Mouse (Mus musculus) left cerebral cortex, postnatal 10 days (tissue): ENCODE data around the gene Pum2. TPM values are rescaled to one million over a fixed set of nuclear protein-coding genes. Genes with fewer than 3 reads are reported as not detected.
"Not testable (repeated sequence)": the region's sequence is repeated elsewhere in the genome, so short reads cannot be mapped to it uniquely, and the experiment has no call there.

ENCODE experiments used
- DNase-seq, 2 experiments: peaks; one replicate each; pipeline ENCODE4 v3.0.0; 2021 to 2022; ENCODE audit warnings: low spot score in 2 of 2, mixed read lengths in 1 of 2; ENCODE audit errors: extremely low spot score in 1 of 2
- intact Hi-C: fragments of 180-260 bp; cut with DNase I; formaldehyde crosslinking; loops from one replicate; pipeline ENCODE4 v1.15.1; 2025
- total RNA-seq, 2 experiments: library from RNA; stranded (reverse); gene quantifications; 2 replicates each; pipeline ENCODE4 v1.2.3; 2021

The Pum2 gene
- total RNA-seq, 2 experiments from 2014 or later = 149 to 193 TPM

DNA sequence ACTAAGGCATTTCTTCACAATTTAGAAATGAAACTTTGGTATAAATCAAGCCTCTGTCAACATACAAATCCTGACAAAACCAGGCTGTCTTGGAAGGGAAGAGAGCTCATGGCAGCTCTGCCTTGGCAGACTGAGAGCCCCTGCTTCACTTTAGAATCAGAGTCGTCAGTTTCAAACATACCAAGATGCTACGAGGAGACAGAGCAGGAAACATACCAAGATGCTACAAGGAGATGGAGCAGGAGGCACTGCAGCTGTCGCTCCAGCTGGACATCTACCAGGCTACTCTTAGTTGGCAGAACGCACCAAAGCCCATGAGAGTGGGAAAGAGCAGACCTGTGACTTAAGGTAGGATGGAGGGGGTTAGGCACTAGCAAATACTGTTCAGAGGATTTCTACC, 11.2 kb upstream of the Pum2 start:
- no peak for DNase-seq
- intact Hi-C loops = no loop called here

DNA sequence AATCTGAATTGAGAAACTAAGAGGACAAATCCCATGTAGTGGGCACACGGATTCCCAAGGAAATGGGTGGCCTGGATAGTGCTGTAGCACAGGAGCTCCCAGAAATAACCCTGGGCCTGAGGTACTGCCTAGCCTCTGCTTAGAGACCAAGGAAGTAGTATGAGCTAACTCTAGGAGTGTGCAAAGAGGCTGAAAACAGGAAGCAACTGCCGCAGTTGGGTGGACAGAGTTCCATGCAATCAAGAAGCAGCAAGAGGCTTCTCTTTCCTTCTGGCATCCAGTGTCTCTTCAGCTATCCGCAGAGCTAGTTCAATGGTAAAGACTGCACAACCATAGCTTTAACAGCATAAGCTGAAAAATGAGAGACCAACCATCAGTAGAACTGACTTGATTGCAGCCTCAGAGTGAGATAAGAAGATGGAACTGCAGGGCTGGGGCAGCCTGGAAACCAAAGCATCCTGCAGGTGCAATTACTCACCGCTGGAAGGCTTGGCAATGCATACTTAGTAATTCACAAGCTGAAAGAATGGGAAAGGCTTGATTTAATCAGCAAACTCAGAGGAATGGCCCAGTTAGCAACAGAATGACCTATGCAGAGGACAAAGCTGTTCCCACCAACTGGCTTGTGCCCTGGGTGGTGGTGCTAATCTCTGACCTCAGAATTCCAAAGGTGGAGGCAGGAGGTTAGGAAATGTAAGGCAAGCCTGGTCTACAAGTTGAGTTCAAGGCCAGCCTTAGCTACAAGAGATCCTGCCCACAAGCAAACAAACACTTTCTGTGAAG, 6.3 kb upstream of the Pum2 start:
- intact Hi-C loops = no loop called here
- DNase-seq = no peak

DNA sequence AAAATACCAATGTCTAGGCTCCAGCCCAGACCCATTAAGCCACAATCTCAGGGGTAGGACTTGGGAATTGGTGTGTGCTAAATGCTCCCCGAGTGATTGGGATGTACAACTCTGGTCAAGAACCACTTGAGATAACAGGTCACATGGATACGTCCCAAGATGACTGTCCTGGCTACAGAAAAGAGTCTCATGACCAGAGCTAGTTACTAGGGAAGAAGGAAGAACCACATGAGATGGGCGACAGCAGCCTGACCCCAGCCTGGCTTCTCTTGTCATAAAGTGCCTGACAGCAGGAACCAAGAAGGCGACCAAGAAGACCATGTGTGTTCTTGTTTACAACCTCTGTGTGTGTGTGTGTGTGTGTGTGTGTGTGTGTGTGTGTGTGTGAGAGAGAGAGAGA, 4.5 kb upstream of the Pum2 start:
- no peak for DNase-seq
- intact Hi-C loops = no loop called here

DNA sequence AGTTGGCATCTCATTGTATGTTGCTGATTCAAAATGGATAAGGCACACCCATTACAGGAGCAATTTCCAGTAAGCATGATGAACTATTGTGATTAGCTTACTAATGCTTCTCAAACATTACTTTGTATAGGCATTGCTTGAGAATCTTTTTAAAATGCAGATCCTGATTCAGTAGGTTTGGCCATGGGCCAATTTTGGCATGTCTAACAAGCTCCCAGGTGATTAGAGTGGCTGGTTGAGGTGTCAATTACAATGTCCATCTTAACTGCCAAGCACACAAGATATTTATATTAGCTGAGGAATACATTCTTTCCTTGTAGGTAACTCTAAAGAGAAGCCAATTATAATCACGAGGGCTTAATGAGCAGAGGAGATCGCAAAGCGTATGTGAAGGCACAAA, 4.1 kb upstream of the Pum2 start:
- DNase-seq = no peak
- intact Hi-C loops = loop anchor here (5.0 kb wide), 1 partner anchor 33 kb away; no protein-coding TSS in a partner anchor

DNA sequence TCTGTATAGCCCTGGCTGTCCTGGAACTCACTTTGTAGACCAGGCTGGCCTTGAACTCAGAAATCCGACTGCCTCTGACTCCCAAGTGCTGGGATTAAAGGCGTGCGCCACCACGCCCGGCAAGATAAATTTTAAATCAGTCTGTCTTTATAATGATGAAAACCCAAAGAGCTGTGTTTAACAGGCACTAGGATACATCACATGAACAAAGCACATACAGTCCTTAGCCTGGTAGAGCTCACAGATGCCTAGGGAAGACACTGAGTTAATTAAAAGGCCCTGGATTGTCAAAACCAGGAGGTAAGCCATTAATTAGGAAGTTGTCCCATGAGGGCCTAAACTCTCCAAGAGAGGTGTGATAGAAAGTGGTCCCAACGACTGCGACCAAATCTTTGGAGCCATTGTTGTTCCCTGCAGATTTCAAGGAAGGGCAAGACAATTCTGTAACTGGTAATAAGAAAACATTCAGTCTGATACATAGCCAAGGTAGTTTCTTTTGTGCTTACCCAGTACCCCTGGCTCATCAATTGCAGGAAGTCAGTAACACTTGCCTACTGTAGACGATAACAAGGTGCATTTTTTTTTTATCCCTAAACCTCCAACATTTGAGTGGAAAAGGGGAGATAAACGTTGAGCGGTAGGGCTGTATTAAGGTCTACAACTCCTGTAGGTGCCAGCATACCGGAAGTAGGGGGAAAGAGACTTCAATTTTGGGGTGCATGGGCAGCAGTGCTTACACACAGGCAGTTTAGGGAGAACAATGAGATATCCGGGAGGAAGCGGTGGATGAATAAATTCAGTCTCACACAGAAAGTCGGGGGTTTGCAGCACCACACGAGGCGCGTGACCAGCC, 587 bp upstream of the Pum2 start:
- intact Hi-C loops = loop anchor here (5.0 kb wide), 1 partner anchor 36 kb away; no protein-coding TSS in a partner anchor
- no peak for DNase-seq

DNA sequence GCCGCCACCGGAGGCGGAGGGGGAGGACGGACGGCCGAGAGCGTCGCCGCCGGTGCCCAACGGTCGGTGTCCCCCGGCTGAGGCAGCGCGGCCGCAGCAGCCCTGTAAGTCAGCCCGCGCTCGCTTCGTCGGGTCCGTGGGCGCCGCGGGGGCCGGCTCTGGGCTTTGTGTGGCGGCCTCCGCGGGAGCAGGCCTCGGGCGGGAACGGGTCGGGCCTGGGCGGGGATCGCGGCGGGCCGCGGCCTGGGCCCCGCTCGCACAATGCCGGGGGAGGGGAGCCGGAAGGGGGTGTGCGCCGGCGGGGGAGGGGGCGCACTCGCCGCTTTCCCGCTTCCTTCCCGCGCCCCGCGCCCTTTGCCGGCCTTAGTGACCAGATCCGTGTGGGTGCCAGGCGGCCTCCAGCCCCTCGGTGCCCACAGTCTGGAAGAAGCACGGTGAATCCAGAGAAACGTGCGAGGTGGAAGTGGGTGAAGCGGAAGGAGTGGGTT, 487 bp downstream of the Pum2 start:
- intact Hi-C loops = loop anchor here (5.0 kb wide), 1 partner anchor 37 kb away; no protein-coding TSS in a partner anchor

DNA sequence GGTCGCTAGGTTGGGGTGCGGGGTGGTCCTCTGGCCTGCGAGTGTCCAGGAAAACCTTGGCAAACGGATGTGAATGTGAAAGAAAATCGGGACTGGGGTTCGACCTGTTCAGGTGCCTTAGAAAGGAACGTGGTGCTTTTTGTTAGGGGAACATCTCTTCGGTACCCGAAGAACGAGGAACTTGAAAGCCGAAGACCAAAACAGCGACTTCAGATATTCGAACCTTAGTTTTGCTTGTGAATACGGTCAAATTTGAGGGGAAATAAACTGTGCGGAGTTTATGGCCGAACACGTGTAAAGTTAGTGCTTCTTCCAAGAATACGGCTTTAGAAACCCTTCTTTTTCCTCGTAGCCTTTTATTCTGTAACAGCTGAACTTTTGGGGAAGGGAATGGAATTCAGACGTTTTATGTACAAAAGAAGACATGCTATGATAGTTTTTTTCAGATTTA, 982 bp downstream of the Pum2 start:
- intact Hi-C loops = loop anchor here (5.0 kb wide), 1 partner anchor 38 kb away; no protein-coding TSS in a partner anchor

More for the DNA sequence above, 487 bp downstream of the Pum2 start:
- peak in 1 of 2 experiments; percentile 80 for DNase-seq

DNA sequence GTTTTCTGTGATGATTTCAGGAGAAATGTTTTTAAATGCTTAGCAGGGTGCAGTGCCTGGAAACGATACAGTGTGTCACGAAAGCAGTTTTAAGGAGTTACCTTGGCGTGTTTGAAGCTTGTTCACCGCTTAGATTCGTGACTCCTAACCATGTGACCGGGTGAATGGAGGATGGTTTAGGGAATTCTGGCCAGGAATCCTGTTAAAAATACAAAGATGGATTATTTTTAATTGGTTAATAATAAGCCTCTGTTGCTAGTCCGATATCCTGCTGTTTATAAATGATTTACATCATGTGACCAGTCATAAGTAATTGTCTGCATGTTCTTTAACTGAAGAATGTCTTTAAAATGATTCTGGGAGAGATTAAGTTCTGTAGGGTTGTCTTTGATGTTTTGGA, 1.4 kb downstream of the Pum2 start:
- no peak for DNase-seq
- intact Hi-C loops = no loop called here

More for the DNA sequence above, 982 bp downstream of the Pum2 start:
- no peak for DNase-seq

DNA sequence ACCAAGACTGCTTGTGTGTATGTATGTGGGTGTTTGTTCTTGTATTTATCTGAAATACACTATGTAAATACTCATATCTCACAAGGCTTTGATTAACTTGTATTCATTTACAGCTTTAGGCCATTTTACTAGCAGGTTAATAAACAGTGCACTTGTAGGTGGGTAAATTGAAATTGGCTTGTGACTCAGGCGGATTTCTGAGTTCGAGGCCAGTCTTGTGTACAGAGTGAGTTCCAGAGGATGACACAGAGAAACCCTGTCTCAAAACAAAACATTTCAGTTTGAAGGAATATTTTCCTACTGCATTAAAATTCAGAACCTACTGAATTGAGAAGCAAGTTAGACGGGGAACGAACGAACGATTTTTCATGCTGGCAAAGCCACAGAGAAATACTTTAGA, 2.4 kb downstream of the Pum2 start:
- intact Hi-C loops = no loop called here

DNA sequence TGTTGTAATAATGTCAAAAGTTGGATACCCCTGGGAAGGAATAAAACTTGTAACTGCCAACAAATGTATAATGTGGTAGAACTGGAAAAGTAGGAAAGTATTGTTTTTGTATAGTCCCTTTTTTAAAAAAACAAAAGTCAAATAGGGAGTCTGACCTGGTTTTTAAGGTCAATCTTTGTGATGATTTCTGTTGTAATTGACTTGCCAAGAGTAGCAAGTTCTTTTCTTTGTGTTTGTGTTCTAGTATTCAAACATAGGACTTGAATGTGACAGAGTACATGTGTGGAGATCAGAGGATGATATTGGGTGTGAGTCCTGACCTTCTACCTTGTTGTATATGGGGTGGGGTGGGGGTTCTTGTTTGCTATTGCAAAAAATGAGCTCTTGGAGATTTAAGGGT, 4.0 kb downstream of the Pum2 start:
- intact Hi-C loops = no loop called here

More for the DNA sequence above, 2.4 kb downstream of the Pum2 start:
- DNase-seq = no peak

DNA sequence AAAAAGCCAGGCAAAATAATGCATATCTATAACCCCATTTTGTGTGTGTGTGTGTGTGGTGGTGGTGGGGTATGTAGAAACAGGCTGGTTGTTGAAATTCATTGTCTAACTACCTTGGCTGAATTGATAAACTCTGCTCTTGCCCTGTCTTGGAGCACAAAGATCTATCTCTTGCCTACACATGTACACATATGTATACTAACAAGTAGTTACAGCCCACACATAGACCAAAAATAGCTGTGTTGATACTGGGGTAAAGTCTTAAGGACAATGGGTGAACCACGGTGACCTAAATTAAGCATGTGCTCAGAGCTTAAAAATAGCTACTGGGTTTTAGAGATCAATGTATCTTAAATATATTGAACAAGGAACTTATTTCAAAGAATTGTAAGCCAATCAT, 10.3 kb downstream of the Pum2 start:
- intact Hi-C loops = no loop called here
- no peak for DNase-seq

More for the DNA sequence above, 4.0 kb downstream of the Pum2 start:
- no peak for DNase-seq

DNA sequence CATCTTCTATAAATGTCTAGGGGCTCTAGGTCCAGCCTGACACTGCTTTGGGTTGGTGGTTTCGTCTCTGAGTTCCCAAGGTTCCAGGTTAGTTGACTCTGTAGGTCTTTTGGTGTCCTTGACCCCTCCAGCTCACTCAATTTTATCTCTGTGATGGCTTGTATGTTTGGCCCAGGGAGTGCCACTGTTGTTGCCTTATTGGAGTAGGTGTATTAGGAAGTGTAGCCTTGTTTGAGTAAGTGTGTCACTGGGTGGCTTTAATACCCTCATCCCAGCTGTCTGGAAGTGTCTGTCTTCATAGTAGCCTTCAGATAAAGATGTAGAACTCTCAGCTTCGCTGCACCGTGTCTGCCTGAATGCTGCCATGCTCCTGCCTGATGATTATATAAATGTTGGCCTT, 11.1 kb downstream of the Pum2 start:
- intact Hi-C loops = no loop called here
- no peak for DNase-seq

DNA sequence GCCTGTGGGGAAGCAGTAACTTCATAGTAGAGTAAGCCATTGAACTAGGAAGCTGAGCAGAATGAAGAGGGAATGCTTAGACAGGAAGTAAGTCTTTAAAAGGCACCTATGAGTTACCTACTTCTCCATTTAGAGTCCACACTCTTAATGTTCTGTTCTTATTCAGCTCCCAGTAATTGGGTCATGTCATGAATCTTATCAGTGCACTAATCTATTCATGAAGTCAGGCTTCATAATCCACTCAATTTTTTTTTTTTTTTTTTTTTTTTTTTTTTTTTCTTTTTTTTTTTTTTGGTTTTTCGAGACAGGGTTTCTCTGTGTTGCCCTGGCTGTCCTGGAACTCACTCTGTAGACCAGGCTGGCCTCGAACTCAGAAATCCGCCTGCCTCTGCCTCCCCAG, 15.9 kb downstream of the Pum2 start:
- intact Hi-C loops, DNase-seq: not testable (repeated sequence)

DNA sequence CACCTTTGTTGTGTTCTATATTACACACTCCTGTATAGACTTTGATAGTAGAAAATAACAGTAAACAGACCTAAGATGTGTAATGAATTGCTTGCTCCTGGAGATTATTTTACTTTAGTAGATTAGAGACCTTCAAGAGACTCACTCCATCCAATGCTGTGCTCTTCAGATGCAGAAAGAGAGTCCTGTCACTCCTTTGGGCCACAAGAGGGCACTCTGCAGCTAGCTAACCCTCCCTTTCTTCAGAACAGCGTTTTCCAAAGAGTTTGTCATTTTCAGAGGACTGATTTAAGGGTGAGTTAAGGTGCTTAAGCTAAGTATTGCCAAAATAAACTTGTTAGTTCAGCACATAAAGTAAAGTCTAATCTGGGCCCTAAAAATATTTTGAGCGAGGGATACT, 25.0 kb downstream of the Pum2 start:
- intact Hi-C loops = no loop called here
- DNase-seq = peak; percentile 22 to 41

DNA sequence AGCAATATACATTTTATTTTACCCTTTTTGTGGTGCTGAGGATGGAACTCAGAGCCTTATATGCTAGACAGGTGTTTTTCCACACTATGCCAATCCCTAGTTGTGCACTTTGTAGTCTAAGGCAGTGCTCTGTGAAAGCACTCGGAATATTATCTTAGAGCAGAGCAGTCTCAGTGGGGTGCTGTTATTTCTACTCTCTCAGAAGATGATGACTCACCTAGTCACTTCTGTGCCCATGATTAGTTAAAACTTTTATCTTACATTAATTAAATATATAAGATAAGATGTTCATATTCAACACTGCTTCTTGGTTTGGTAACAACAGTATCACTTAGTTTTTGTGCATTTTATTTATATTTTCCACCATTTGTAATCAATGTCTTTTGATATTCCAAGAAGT, 30.1 kb downstream of the Pum2 start:
- intact Hi-C loops = no loop called here
- DNase-seq = no peak

DNA sequence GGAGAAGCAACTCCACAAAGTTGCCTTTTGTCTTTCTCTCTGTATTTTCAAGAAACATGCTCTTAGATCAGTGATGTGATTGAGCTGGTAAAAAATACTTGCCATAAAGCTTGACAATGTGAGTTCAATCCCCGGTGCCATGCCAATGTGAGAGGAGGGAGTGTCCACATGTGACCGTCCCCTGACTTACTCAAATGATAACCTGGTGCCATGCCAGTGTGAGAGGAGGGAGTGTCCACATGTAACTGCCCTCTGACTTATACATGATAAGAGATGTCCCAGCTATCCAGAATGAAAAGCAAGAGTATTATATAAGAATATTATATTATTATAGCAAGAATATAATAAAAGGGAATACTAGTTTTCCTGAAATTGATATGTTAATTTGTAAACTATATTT, 34.9 kb downstream of the Pum2 start:
- no peak for DNase-seq
- intact Hi-C loops = no loop called here

DNA sequence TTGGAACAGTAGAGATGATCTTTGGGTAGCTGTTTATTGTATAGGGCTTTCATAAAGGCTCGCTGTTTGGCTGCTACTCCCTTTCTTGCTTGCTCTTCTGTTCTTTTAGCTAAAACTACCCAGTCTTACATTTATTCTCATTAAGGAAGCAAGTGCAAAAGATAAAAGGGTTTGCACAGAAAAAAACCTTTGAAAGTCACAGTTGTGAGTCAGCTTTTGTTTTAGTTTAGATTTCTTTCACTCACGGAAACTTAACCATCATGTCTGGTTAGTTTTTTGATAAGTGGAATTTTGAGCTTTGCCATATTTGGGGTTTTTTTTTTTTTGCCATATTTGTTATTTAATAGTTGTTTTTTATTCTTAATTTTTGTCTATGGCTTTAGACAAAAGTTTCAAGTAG, 38.7 kb downstream of the Pum2 start:
- intact Hi-C loops = loop anchor here (5.0 to 10.0 kb wide), 2 partner anchors 35 to 312 kb away; partner anchors contain the start of gene Ttc32
- no peak for DNase-seq

DNA sequence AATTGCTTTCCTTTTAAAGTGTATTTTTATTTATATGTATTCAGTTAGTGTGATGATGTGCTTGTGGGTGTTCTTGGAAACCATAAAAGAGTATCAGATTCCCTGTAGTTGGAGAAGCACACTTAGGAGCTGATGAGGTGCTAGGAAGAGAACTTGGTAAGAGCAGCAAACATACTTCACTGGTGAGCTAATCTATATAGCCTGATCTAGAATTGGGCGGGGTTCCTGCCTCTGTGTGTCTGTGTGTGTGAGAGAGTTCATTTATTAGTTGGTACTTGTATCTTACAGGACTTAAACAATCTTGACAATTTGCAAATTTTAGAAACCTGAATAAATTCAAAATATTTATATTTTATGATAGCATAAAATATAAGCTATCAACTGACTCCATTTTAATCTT, 42.2 kb downstream of the Pum2 start:
- DNase-seq = no peak
- intact Hi-C loops = loop anchor here (10.0 kb wide), 1 partner anchor 309 kb away; the partner anchor contains the start of gene Ttc32

DNA sequence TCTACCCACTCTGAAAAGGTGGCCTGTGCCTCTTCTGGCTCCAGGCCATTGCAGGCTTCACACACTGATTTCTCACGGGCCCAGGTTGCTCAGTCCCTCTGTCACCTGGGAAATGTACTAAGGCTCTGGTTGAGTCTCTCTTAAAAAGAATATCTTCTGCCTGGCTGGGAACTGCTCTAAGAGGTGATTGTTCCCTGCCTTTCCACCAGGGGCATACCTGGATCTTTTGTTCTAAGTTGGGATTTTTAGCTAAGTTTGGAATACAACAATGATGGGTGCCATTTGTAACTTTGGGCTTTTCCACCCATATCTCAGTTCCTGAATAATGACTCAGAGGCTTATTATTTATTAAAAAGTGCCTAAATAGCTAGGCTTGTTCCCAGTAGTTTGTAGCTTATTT, 53.0 kb downstream of the Pum2 start:
- intact Hi-C loops = no loop called here
- DNase-seq = no peak
